Mouse (Mus musculus) ES-E14 (cell line): ENCODE measurements around the gene Fam180a.

Experiments
- HCFC1 ChIP-seq: IDR thresholded peaks from 2 replicates; pipeline ENCODE4 v1.6.1; 2012; ENCODE audit warnings: low read length, inconsistent platforms, borderline replicate concordance; ENCODE audit not compliant: insufficient read depth
- MAFK ChIP-seq: IDR thresholded peaks from 2 replicates; pipeline ENCODE4 v1.6.1; 2014; ENCODE audit warnings: mild to moderate bottlenecking, low read depth, low read length, inconsistent platforms; ENCODE audit not compliant: insufficient read depth
- ZC3H11A ChIP-seq: IDR thresholded peaks from 2 replicates; pipeline ENCODE4 v1.6.1; 2012; ENCODE audit warnings: low read depth, mild to moderate bottlenecking, inconsistent platforms, low read length, borderline replicate concordance
- ZNF384 ChIP-seq: IDR thresholded peaks from 2 replicates; pipeline ENCODE4 v1.6.1; 2012; ENCODE audit warnings: low read depth, low read length, inconsistent platforms

GRCm38 (mm10) chr6:35338640-35339039 lies 12.7 kb upstream of the Fam180a start:
- TF ChIP-seq ZNF384 (no peak), MAFK (no peak), HCFC1 (no peak), ZC3H11A (no peak)
